Mouse (Mus musculus) heart, postnatal 14 days (tissue): Measurements from ENCODE around the gene Copz1. TPM values are rescaled to one million over a fixed set of nuclear protein-coding genes. Genes with fewer than 3 reads are reported as not detected.

Experiments
- DNase-seq, 2 experiments: peaks; one replicate each; pipeline ENCODE4 v3.0.0; 2021 to 2022
- intact Hi-C: fragments of 180-260 bp; cut with DNase I; formaldehyde crosslinking; loops from one replicate; pipeline ENCODE4 v1.15.1; 2025
- total RNA-seq, 2 experiments: library from RNA; stranded (reverse); gene quantifications; 2 replicates each; pipeline ENCODE4 v1.2.3; 2021

Copz1 gene
- total RNA-seq, 2 experiments from 2014 or later = 58.9 to 63.6 TPM

GRCm38 (mm10) chr15:103305070-103305678, 32.7 kb downstream of the Copz1 start:
- intact Hi-C loops = loop anchor here (5.0 kb wide), 2 partner anchors 33 to 318 kb away; partner anchors contain the start of gene Copz1
- peak; percentile 94 to 95 for DNase-seq

- intact Hi-C loops = loop anchor here (2.0 to 5.0 kb wide), 5 partner anchors 21 to 319 kb away; partner anchors contain the start of gene Copz1
- DNase-seq = no peak
Measured at GRCm38 (mm10) chr15:103305792-103306645, 33.5 kb downstream of the Copz1 start.

- intact Hi-C loops = loop anchor here (1.0 to 5.0 kb wide), 6 partner anchors 22 to 320 kb away; partner anchors contain the start of gene Copz1
- peak; percentile 90 to 95 for DNase-seq
Measured at GRCm38 (mm10) chr15:103307125-103307524, 34.6 kb downstream of the Copz1 start.

- no peak for DNase-seq
- intact Hi-C loops = loop anchor here (5.0 kb wide), 2 partner anchors 36 to 321 kb away; partner anchors contain the start of gene Copz1
Measured at GRCm38 (mm10) chr15:103308056-103308875, 35.8 kb downstream of the Copz1 start.

GRCm38 (mm10) chr15:103308876-103309580, 36.5 kb downstream of the Copz1 start:
- no peak for DNase-seq
- intact Hi-C loops = loop anchor here (5.0 kb wide), 2 partner anchors 37 to 322 kb away; partner anchors contain the start of gene Copz1

- DNase-seq = no peak
- intact Hi-C loops = no loop called here
Measured at GRCm38 (mm10) chr15:103310365-103310910, 37.9 kb downstream of the Copz1 start, which contains the start of gene Gpr84. Gene Gpr84 (minus strand): TSS chr15:103310612.

GRCm38 (mm10) chr15:103313495-103314095, 41.1 kb downstream of the Copz1 start:
- intact Hi-C loops = no loop called here
- DNase-seq = peak; percentile 38 to 69

GRCm38 (mm10) chr15:103314181-103314580, 41.7 kb downstream of the Copz1 start:
- no peak for DNase-seq
- intact Hi-C loops = no loop called here

GRCm38 (mm10) chr15:103315011-103315502, 42.5 kb downstream of the Copz1 start:
- peak; percentile 88 to 92 for DNase-seq
- intact Hi-C loops = no loop called here

GRCm38 (mm10) chr15:103315979-103316776, 43.7 kb downstream of the Copz1 start:
- intact Hi-C loops = no loop called here
- DNase-seq = peak; percentile 82 to 83

- intact Hi-C loops = no loop called here
- DNase-seq = no peak
Measured at GRCm38 (mm10) chr15:103317120-103317519, 44.6 kb downstream of the Copz1 start.

GRCm38 (mm10) chr15:103317731-103318130, 45.2 kb downstream of the Copz1 start:
- no peak for DNase-seq
- intact Hi-C loops = no loop called here

GRCm38 (mm10) chr15:103318201-103318816, 45.8 kb downstream of the Copz1 start:
- intact Hi-C loops = no loop called here
- peak in 1 of 2 experiments; percentile 60 for DNase-seq

- intact Hi-C loops = no loop called here
- peak; percentile 49 to 71 for DNase-seq
Measured at GRCm38 (mm10) chr15:103321076-103321475, 48.6 kb downstream of the Copz1 start.

GRCm38 (mm10) chr15:103322396-103322795, 49.9 kb downstream of the Copz1 start:
- DNase-seq = no peak

GRCm38 (mm10) chr15:103323070-103323454, 50.5 kb downstream of the Copz1 start:
- intact Hi-C loops = no loop called here
- DNase-seq = no peak

More at GRCm38 (mm10) chr15:103322396-103322795, 49.9 kb downstream of the Copz1 start:
- intact Hi-C loops = no loop called here

GRCm38 (mm10) chr15:103323455-103324247, 51.1 kb downstream of the Copz1 start:
- intact Hi-C loops = no loop called here
- DNase-seq = peak; percentile 94 to 95
